In the genomic region with DNA sequence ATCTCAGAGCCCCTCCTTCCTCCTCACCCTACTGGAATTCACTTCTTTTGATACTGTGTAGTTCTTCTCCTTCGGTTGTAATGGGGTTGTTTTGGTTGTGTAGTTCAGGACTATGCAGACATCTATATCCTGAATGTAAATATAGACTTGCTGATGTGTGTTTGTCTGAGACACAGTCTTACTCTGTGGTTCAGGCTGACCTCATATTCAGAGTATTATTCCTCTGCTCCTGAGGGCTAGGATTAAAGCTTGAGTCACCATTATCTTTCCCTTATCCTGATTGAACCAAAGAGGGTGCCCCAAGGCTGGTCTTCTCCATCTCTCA, we compare ENCODE assay signal across 15 mouse cellular contexts.
A peak's percentile ranks its signal among the peaks of the same experiment; 100 is the strongest.
DNase-seq lines count a peak whose midpoint lies in the region; ATAC-seq and TF ChIP-seq lines count a peak whose summit lies in the region.
"Had no signal": no experiment of that assay in that cellular context is flagged by ENCODE, and none has a peak within 500 bp of the region (broad histone marks: within the 10 kb centered on the region; RNA-seq: fewer than 3 reads in every experiment).

No protein-coding gene starts in this region.

- 0 out of 2 replicates have a peak overlapping the region, but pooled peaks have one; percentile 46 for H3K27ac ChIP-seq in heart, embryonic 11.5 days (ENCODE audit: low read depth, low read length)
- peak overlapping the region; percentile 76; the same call in 1 of the 2 replicates for H3K27ac ChIP-seq in lung, embryonic 14.5 days (ENCODE audit: low read depth)
- no peak overlapping the region; the same call in 1 of the 2 replicates for H3K27ac ChIP-seq in liver, embryonic 15.5 days (replicated peaks)
- H3K27ac ChIP-seq in stomach, postnatal 0 days (replicated peaks): peak overlapping the region; percentile 31
- H3K27ac ChIP-seq in midbrain, embryonic 16.5 days (ENCODE audit: low read length): no peak overlapping the region
- H3K27ac ChIP-seq: embryonic facial prominence, embryonic 13.5 days had no signal

- H3K36me3 ChIP-seq in heart, embryonic 11.5 days (ENCODE audit: control insufficient read depth, insufficient read depth, low read length): no peaks in the 10 kb centered on the region
- H3K36me3 ChIP-seq in lung, embryonic 14.5 days (ENCODE audit: insufficient read depth): no peaks in the 10 kb centered on the region
- H3K36me3 ChIP-seq in liver, embryonic 15.5 days (replicated peaks): no peaks in the 10 kb centered on the region
- H3K36me3 ChIP-seq in stomach, postnatal 0 days (ENCODE audit: control insufficient read depth, insufficient read depth, low read length): no peaks in the 10 kb centered on the region
- H3K36me3 ChIP-seq in midbrain, embryonic 16.5 days (ENCODE audit: control insufficient read depth, insufficient read depth, low read length): no peaks in the 10 kb centered on the region
- H3K36me3 ChIP-seq: embryonic facial prominence, embryonic 13.5 days had no signal

- peaks cover 4% of the 10 kb centered on the region; the same call in 1 of the 2 replicates for H3K4me1 ChIP-seq in heart, embryonic 11.5 days (ENCODE audit: control insufficient read depth, insufficient read depth, low read length)
- H3K4me1 ChIP-seq in lung, embryonic 14.5 days (ENCODE audit: insufficient read depth): peaks cover 7% of the 10 kb centered on the region
- peaks cover 12% of the 10 kb centered on the region; the same call in 1 of the 2 replicates for H3K4me1 ChIP-seq in liver, embryonic 15.5 days (replicated peaks)
- no peaks in the 10 kb centered on the region for H3K4me1 ChIP-seq in stomach, postnatal 0 days (replicated peaks; ENCODE audit: control insufficient read depth, insufficient read depth)
- no peaks in the 10 kb centered on the region for H3K4me1 ChIP-seq in midbrain, embryonic 16.5 days (ENCODE audit: control insufficient read depth, insufficient read depth, low read length)
- H3K4me1 ChIP-seq: embryonic facial prominence, embryonic 13.5 days had no signal

- no peaks in the 10 kb centered on the region for H3K27me3 ChIP-seq in heart, embryonic 11.5 days (ENCODE audit: control insufficient read depth, insufficient read depth, low read length)
- no peaks in the 10 kb centered on the region for H3K27me3 ChIP-seq in lung, embryonic 14.5 days (ENCODE audit: insufficient read depth, low read length)
- H3K27me3 ChIP-seq in liver, embryonic 15.5 days: no peaks in the 10 kb centered on the region
- no peaks in the 10 kb centered on the region for H3K27me3 ChIP-seq in stomach, postnatal 0 days (ENCODE audit: control insufficient read depth, insufficient read depth, low read length)
- H3K27me3 ChIP-seq in midbrain, embryonic 16.5 days (ENCODE audit: control insufficient read depth, insufficient read depth, low read depth, low read length): no peaks in the 10 kb centered on the region
- H3K27me3 ChIP-seq: embryonic facial prominence, embryonic 13.5 days had no signal

- ATAC-seq in heart, embryonic 11.5 days (replicated peaks; ENCODE audit: insufficient number of reproducible peaks, low FRiP score, low TSS enrichment): peak; percentile 49; the same call in 1 of the 2 replicates
- ATAC-seq in lung, embryonic 14.5 days (ENCODE audit: insufficient read depth): no peak; the same call in 1 of the 2 replicates
- ATAC-seq in liver, embryonic 15.5 days (ENCODE audit: insufficient read depth): peak; percentile 12; the same call in 1 of the 2 replicates
- peak; percentile 73 for ATAC-seq in stomach, postnatal 0 days (ENCODE audit: low FRiP score, low TSS enrichment)
- ATAC-seq in midbrain, embryonic 16.5 days: no peak
- ATAC-seq: hindbrain, embryonic 16.5 days had no signal

- no peak for DNase-seq in heart, adult 8-10 months (ENCODE audit: low spot score)
- no peak for DNase-seq in lung, embryonic 14.5 days
- no peak for DNase-seq in lung, adult 18-20 months
- no peak for DNase-seq in stomach, postnatal 0 days (ENCODE audit: low spot score)
- no peak for DNase-seq in urinary bladder, postnatal 10 days (ENCODE audit: low spot score)
- DNase-seq: cerebellum, adult 8-10 months; gastrocnemius, postnatal 14 days; kidney, adult 9 months; midbrain, embryonic 14.5 days; retina, postnatal 1 day had no signal

- H3K9ac ChIP-seq in heart, embryonic 11.5 days (ENCODE audit: low read depth, low read length): no peak overlapping the region
- no peak overlapping the region for H3K9ac ChIP-seq in lung, embryonic 14.5 days
- H3K9ac ChIP-seq in liver, embryonic 15.5 days: no peak overlapping the region
- H3K9ac ChIP-seq in stomach, postnatal 0 days (ENCODE audit: low read length): no peak overlapping the region
- no peak overlapping the region for H3K9ac ChIP-seq in midbrain, embryonic 16.5 days (ENCODE audit: low read depth, low read length)
- H3K9ac ChIP-seq: embryonic facial prominence, embryonic 13.5 days had no signal

- TF ChIP-seq EP300 in stomach, postnatal 0 days (optimal IDR thresholded peaks at IDR 0.05): no peak

- TF ChIP-seq CTCF in lung, embryonic 14.5 days (IDR thresholded peaks at IDR 0.05; ENCODE audit: low read depth): no peak
- no peak for TF ChIP-seq CTCF in stomach, postnatal 0 days (IDR thresholded peaks at IDR 0.05; ENCODE audit: low read depth)

- WGBS in heart, embryonic 11.5 days (ENCODE audit: insufficient replicate concordance): 35% methylated on average over 1 of the region's 1 CpGs
- 30% methylated on average over 1 of the region's 1 CpGs for WGBS in lung, embryonic 14.5 days
- 23% methylated on average over 1 of the region's 1 CpGs for WGBS in liver, embryonic 15.5 days (ENCODE audit: insufficient replicate concordance)
- 25% methylated on average over 1 of the region's 1 CpGs for WGBS in stomach, postnatal 0 days
- 91% methylated on average over 1 of the region's 1 CpGs for WGBS in midbrain, embryonic 16.5 days

- H3K4me2 ChIP-seq in heart, embryonic 11.5 days: no peak overlapping the region
- H3K4me2 ChIP-seq in lung, embryonic 14.5 days: no peak overlapping the region
- H3K4me2 ChIP-seq in liver, embryonic 15.5 days: no peak overlapping the region
- no peak overlapping the region for H3K4me2 ChIP-seq in stomach, postnatal 0 days (replicated peaks; ENCODE audit: low read depth)
- H3K4me2 ChIP-seq in midbrain, embryonic 16.5 days (ENCODE audit: low read length): no peak overlapping the region
- H3K4me2 ChIP-seq: embryonic facial prominence, embryonic 13.5 days had no signal

- no peak overlapping the region for H3K4me3 ChIP-seq in heart, embryonic 11.5 days (ENCODE audit: low read depth, low read length)
- no peak overlapping the region for H3K4me3 ChIP-seq in lung, embryonic 14.5 days (ENCODE audit: low read depth, low read length)
- no peak overlapping the region for H3K4me3 ChIP-seq in liver, embryonic 15.5 days (replicated peaks)
- H3K4me3 ChIP-seq in stomach, postnatal 0 days (ENCODE audit: low read depth, low read length): no peak overlapping the region
- H3K4me3 ChIP-seq in midbrain, embryonic 16.5 days (ENCODE audit: low read depth, low read length): no peak overlapping the region
- H3K4me3 ChIP-seq: embryonic facial prominence, embryonic 13.5 days had no signal

- no peaks in the 10 kb centered on the region for H3K9me3 ChIP-seq in heart, embryonic 11.5 days (replicated peaks; ENCODE audit: control insufficient read depth, low read length)
- H3K9me3 ChIP-seq in lung, embryonic 14.5 days (ENCODE audit: low read depth, low read length): no peaks in the 10 kb centered on the region
- no peaks in the 10 kb centered on the region for H3K9me3 ChIP-seq in liver, embryonic 15.5 days (replicated peaks)
- H3K9me3 ChIP-seq in stomach, postnatal 0 days (ENCODE audit: control insufficient read depth, low read length): no peaks in the 10 kb centered on the region
- H3K9me3 ChIP-seq in midbrain, embryonic 16.5 days (replicated peaks; ENCODE audit: control insufficient read depth, low read length, poor library complexity, severe bottlenecking): no peaks in the 10 kb centered on the region
- H3K9me3 ChIP-seq: embryonic facial prominence, embryonic 13.5 days had no signal

Comparison
In these comparisons a context has a peak if more than half of its experiments do, and no peak if none do; other contexts are left out.
1. ATAC-seq: peak in heart, embryonic 11.5 days (single experiment), liver, embryonic 15.5 days (single experiment) and stomach, postnatal 0 days (single experiment); none in lung, embryonic 14.5 days (single experiment) and midbrain, embryonic 16.5 days (single experiment).
2. H3K27ac ChIP-seq: peak in heart, embryonic 11.5 days (single experiment), lung, embryonic 14.5 days (single experiment) and stomach, postnatal 0 days (single experiment); none in liver, embryonic 15.5 days (single experiment) and midbrain, embryonic 16.5 days (single experiment).